Mouse (Mus musculus) skeletal muscle tissue, adult 2 months (tissue): ENCODE data around the gene Arfgap2.

Experiments used
- DNase-seq: peaks from one replicate; pipeline ENCODE4 v3.0.0-alpha.2; 2012; ENCODE audit warnings: low read depth, low spot score

Arfgap2 gene

DNA sequence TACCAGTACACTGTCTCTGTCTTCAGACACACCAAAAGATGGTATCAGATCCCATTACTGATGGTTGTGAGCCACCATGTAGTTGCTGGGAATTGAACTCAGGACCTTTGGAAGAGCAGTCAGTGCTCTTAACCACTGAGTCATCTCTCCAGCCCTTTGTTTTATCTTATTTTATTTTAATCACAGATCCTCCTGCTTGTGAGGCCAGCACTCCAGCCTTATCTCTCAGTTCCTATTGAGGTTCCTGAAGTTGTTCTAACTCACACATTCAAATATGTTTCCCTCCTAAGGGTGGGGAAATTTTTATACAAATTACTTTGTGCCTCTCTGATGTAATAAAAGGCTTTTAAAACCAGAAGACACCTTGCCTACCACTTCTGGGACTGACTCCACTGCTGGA, 41.8 kb downstream of the Arfgap2 start:
- DNase-seq = no peak

GRCm38 (mm10) chr2:91308680-91309079, 43.9 kb downstream of the Arfgap2 start:
- DNase-seq = no peak

GRCm38 (mm10) chr2:91309546-91309945, 44.8 kb downstream of the Arfgap2 start:
- no peak for DNase-seq

GRCm38 (mm10) chr2:91312578-91313311, 48.0 kb downstream of the Arfgap2 start:
- DNase-seq = peak; percentile 43

DNA sequence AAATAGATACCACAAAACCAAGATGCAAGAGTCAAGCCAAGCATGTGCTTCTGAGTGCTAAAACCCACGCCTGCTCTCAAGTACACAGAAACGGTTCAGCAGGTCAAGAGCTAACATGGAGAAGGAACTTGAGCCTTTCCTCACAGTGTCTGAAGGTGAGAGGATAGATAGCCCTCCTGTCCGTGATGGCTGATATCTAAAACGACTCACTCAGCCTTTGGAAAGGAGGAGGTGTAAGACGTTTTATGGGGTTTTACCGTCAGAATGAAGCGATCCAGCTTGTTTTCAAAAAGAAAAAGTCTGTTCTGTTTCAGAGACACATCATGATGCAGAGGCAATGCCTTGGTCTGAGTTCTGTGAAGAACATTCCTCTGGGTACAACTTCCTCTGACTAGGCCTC, 49.4 kb downstream of the Arfgap2 start:
- no peak for DNase-seq

GRCm38 (mm10) chr2:91320559-91321529, 56.1 kb downstream of the Arfgap2 start:
- DNase-seq = no peak

DNA sequence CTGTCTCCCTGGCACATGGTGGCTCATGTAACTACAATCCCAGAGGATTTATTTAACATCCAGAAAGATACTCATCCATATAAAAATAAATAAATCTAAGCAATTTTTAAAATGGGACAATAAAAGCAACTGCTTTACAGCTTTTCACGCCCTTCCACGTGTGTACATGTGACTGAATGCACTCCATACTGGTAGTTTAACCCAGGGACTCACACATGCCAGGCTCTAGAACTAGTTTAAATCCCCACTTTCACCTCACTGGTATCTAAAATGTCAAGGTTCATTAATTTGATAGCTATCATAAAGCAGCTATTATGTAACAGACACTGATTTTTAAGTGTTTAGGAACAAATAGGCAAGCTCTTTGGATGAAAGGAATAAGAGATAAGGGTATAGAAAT, 57.1 kb downstream of the Arfgap2 start:
- DNase-seq = no peak

GRCm38 (mm10) chr2:91322490-91322889, 57.7 kb downstream of the Arfgap2 start:
- DNase-seq = no peak

- DNase-seq = no peak
These were observed 59.6 kb downstream of the Arfgap2 start for GRCm38 (mm10) chr2:91324346-91324745.

DNA sequence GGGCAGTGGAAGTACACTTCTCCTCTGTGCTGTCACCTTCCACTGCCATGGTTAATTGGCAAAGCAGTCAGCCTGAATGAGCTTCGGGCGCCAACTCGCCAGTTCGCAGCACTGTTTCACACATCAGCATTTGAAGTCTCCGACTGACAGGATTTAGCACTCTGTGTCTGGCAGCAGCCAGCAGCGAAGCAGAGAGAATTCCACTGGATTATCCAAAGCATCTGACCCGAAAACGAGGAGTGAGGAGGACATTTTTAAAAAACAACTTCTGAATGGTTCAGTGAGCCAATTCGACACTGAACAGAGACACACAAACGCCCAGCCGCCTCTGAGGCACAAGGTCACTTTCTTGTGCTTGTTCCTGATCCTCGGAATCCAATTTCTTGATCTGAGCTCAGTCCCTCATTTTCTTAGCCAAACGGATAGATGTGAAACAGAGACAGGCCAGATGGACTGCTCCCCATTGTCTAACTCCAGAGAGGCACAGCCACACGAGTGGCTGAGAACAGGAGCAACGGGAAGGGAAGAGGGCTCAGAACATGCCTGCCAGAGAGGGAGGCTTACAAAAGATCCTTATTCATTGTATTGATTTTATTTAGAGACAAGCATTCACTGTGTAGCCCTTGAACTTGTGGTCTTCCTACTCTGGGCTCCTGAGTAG, 60.1 kb downstream of the Arfgap2 start:
- DNase-seq = peak; percentile 20
